Mouse (Mus musculus) midbrain, postnatal 0 days (tissue): ENCODE results near the gene Zfp109. TPM values are rescaled to one million over a fixed set of nuclear protein-coding genes. Genes with fewer than 3 reads are reported as not detected.
"Not testable (repeated sequence)": the region's sequence is repeated elsewhere in the genome, so short reads cannot be mapped to it uniquely, and the experiment has no call there.

Experiments
- ATAC-seq: fragments of 200-750 bp; cut with Nextera tagmentation; 2 replicates; pipeline ENCODE4 v1.8.0; 2017; ENCODE audit warnings: moderate number of reproducible peaks, mild to moderate bottlenecking, moderate TSS enrichment, moderate library complexity; ENCODE audit not compliant: low FRiP score
- DNase-seq: peaks from one replicate; pipeline ENCODE4 v3.0.0-alpha.2; 2015; ENCODE audit warnings: low spot score
- H3K27ac ChIP-seq: fragments of 300-500 bp; sonication (generic); 2 replicates; pipeline ENCODE4 v1.5.1; 2014; ENCODE audit warnings: low read depth, mild to moderate bottlenecking, low read length, mixed read lengths
- H3K27me3 ChIP-seq: fragments of 300-500 bp; sonication (generic); 2 replicates; pipeline ENCODE4 v1.6.1; 2014; ENCODE audit warnings: low read length, control low read depth, mixed read lengths; ENCODE audit not compliant: insufficient read depth
- H3K36me3 ChIP-seq: fragments of 300-500 bp; sonication (generic); 2 replicates; pipeline ENCODE4 v1.6.1; 2014; ENCODE audit warnings: low read length, control low read depth, mixed read lengths; ENCODE audit not compliant: insufficient read depth
- H3K4me1 ChIP-seq: fragments of 300-500 bp; sonication (generic); 2 replicates; pipeline ENCODE4 v1.6.1; 2014; ENCODE audit warnings: mild to moderate bottlenecking, control low read depth, antibody characterized with exemption, low read length, mixed read lengths; ENCODE audit not compliant: insufficient read depth
- H3K4me2 ChIP-seq: fragments of 300-500 bp; sonication (generic); 2 replicates; pipeline ENCODE4 v1.6.1; 2014; ENCODE audit warnings: low read depth, mild to moderate bottlenecking, low read length, mixed read lengths; ENCODE audit not compliant: poor library complexity, severe bottlenecking
- H3K4me3 ChIP-seq: fragments of 300-500 bp; sonication (generic); 2 replicates; pipeline ENCODE4 v1.5.1; 2014; ENCODE audit warnings: low read depth, mild to moderate bottlenecking, low read length, moderate library complexity
- H3K9ac ChIP-seq: fragments of 300-500 bp; sonication (generic); replicated peaks from 2 replicates; pipeline ENCODE4 v1.6.1; 2014; ENCODE audit warnings: mild to moderate bottlenecking, low read length, moderate library complexity, mixed read lengths; ENCODE audit not compliant: poor library complexity, severe bottlenecking
- H3K9me3 ChIP-seq: fragments of 300-500 bp; sonication (generic); 2 replicates; pipeline ENCODE4 v1.6.1; 2016; ENCODE audit warnings: low read length, control low read depth
- CTCF ChIP-seq: IDR thresholded peaks from 2 replicates; pipeline ENCODE4 v1.5.1; 2016; ENCODE audit warnings: antibody characterized with exemption, mild to moderate bottlenecking
- WGBS: fragments of 180-500 bp; shearing (Covaris S2); extraction: QIAGEN DNeasy Blood & Tissue Kit; methylation state at CpG from one replicate; pipeline ENCODE4 v1.1.7; 2014; 5-methylcytosine and 5-hydroxymethylcytosine counted together
- polyA plus RNA-seq: library from polyadenylated mRNA; unstranded; fragments of >200 nt; fragmentation: Nextera tagmentation; extraction: Ambion mirVana; gene quantifications from 2 replicates; pipeline ENCODE4 v1.2.1, GENCODE M21; 2015
- total RNA-seq: library from RNA; depleted of rRNA; stranded (reverse); fragments of >200 nt; gene quantifications from 2 replicates; pipeline ENCODE4 v1.2.3, GENCODE M21; 2014; rRNA removed

Gene Zfp109
- total RNA-seq (5.4 and 5.5 TPM in 2 replicates), polyA plus RNA-seq (2.5 TPM in 2 replicates)

- 0 out of 2 replicates have a peak, but pooled peaks cover 3% of the 10 kb centered on the region for H3K36me3 ChIP-seq
- WGBS, result 6% methylated on average over 27 of the region's 28 CpGs
- H3K27me3 ChIP-seq, result no peaks in the 10 kb centered on the region
- peak within 1 kb of the TSS; percentile 51 for H3K9ac ChIP-seq
- no peaks in the 10 kb centered on the region for H3K9me3 ChIP-seq
- H3K27ac ChIP-seq, result no peak within 1 kb of the TSS
- no peak; the same call in 1 of the 2 replicates for TF ChIP-seq CTCF
- H3K4me1 ChIP-seq, result no peaks in the 10 kb centered on the region
- ATAC-seq (peak; percentile 87), DNase-seq (peak; percentile 72)
- peak within 1 kb of the TSS; percentile 58 for H3K4me3 ChIP-seq
- peak within 1 kb of the TSS; percentile 54 for H3K4me2 ChIP-seq
Measured at GRCm38 (mm10) chr7:24237040-24237791, at the start of gene Zfp109. TSS of gene Zfp109 (minus strand) at chr7:24237560.

GRCm38 (mm10) chr7:24286916-24287315 is 49.6 kb upstream of the Zfp109 start:
- H3K36me3 ChIP-seq, result peaks cover 22% of the 10 kb centered on the region
- no peak overlapping the region for H3K4me2 ChIP-seq
- 0 out of 2 replicates have a peak, but pooled peaks cover 4% of the 10 kb centered on the region for H3K9me3 ChIP-seq
- WGBS, result 82% methylated on average over 4 of the region's 4 CpGs
- DNase-seq, result no peak
- no peak for ATAC-seq
- H3K27ac ChIP-seq, result no peak overlapping the region
- no peak overlapping the region for H3K4me3 ChIP-seq
- no peaks in the 10 kb centered on the region for H3K4me1 ChIP-seq
- H3K9ac ChIP-seq, result no peak overlapping the region
- no peaks in the 10 kb centered on the region for H3K27me3 ChIP-seq
- no peak for TF ChIP-seq CTCF

GRCm38 (mm10) chr7:24286090-24286489 is 48.7 kb upstream of the Zfp109 start:
- ATAC-seq, result no peak

GRCm38 (mm10) chr7:24280858-24281145 is 43.4 kb upstream of the Zfp109 start:
- no peak for DNase-seq
- no peak overlapping the region for H3K4me2 ChIP-seq
- H3K4me1 ChIP-seq, result no peaks in the 10 kb centered on the region
- TF ChIP-seq CTCF, result no peak
- no peak overlapping the region for H3K9ac ChIP-seq
- H3K27me3 ChIP-seq, result no peaks in the 10 kb centered on the region
- no peak overlapping the region for H3K4me3 ChIP-seq
- H3K27ac ChIP-seq, result no peak overlapping the region
- no peaks in the 10 kb centered on the region for H3K36me3 ChIP-seq
- no peak for ATAC-seq
- WGBS, result 48% methylated on average over 4 of the region's 4 CpGs
- H3K9me3 ChIP-seq, result no peaks in the 10 kb centered on the region

More at GRCm38 (mm10) chr7:24286090-24286489, 48.7 kb upstream of the Zfp109 start:
- H3K27ac ChIP-seq, result no peak overlapping the region
- peaks cover 14% of the 10 kb centered on the region for H3K36me3 ChIP-seq
- no peaks in the 10 kb centered on the region for H3K9me3 ChIP-seq
- no peak overlapping the region for H3K9ac ChIP-seq
- H3K4me3 ChIP-seq, result no peak overlapping the region
- 49% methylated on average over 4 of the region's 4 CpGs for WGBS
- no peaks in the 10 kb centered on the region for H3K4me1 ChIP-seq
- 0 out of 2 replicates have a peak, but pooled peaks have one; percentile 21 for TF ChIP-seq CTCF
- H3K4me2 ChIP-seq, result no peak overlapping the region
- DNase-seq, result no peak
- no peaks in the 10 kb centered on the region for H3K27me3 ChIP-seq

- H3K4me1 ChIP-seq, result no peaks in the 10 kb centered on the region
- WGBS, result 54% methylated on average over 10 of the region's 10 CpGs
- no peak overlapping the region for H3K4me2 ChIP-seq
- ATAC-seq, result no peak
- H3K27me3 ChIP-seq, result no peaks in the 10 kb centered on the region
- TF ChIP-seq CTCF, result no peak
- DNase-seq, result no peak
- no peak overlapping the region for H3K9ac ChIP-seq
- H3K36me3 ChIP-seq, result no peaks in the 10 kb centered on the region
- no peak overlapping the region for H3K4me3 ChIP-seq
- no peaks in the 10 kb centered on the region for H3K9me3 ChIP-seq
- no peak overlapping the region for H3K27ac ChIP-seq
Measured at GRCm38 (mm10) chr7:24280031-24280857, 42.9 kb upstream of the Zfp109 start.

DNA sequence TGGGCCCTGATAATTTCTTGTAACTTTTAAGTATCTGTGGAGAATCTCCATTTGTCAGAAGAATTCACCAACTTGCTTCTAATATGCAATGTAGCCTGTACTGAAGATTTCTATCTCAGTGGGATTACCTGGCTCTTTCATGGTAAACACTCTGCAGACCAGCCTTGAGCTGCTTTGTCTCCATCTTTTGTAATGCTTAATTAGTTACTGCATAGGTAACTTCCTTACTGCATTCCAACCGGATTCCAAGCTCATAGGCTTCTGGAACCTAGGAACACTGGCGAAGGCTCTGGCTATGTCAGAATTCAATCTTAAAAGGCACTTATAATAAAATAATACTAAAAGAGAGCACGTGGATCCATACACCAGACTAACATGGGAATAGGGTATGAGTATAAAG is 41.4 kb upstream of the Zfp109 start:
- H3K27ac ChIP-seq, H3K4me1 ChIP-seq, H3K9ac ChIP-seq, H3K9me3 ChIP-seq, H3K4me3 ChIP-seq, ATAC-seq, H3K27me3 ChIP-seq, H3K4me2 ChIP-seq, DNase-seq: not testable (repeated sequence)
- H3K36me3 ChIP-seq, result peaks cover 11% of the 10 kb centered on the region; the same call in 1 of the 2 replicates
- 81% methylated on average over 3 of the region's 3 CpGs for WGBS
